Mouse (Mus musculus) kidney, postnatal 10 days (tissue): ENCODE data around the gene Snrnp48.

Experiments
- DNase-seq: peaks from one replicate; pipeline ENCODE4 v3.0.0; 2021; ENCODE audit warnings: mixed read lengths

Gene Snrnp48

DNA sequence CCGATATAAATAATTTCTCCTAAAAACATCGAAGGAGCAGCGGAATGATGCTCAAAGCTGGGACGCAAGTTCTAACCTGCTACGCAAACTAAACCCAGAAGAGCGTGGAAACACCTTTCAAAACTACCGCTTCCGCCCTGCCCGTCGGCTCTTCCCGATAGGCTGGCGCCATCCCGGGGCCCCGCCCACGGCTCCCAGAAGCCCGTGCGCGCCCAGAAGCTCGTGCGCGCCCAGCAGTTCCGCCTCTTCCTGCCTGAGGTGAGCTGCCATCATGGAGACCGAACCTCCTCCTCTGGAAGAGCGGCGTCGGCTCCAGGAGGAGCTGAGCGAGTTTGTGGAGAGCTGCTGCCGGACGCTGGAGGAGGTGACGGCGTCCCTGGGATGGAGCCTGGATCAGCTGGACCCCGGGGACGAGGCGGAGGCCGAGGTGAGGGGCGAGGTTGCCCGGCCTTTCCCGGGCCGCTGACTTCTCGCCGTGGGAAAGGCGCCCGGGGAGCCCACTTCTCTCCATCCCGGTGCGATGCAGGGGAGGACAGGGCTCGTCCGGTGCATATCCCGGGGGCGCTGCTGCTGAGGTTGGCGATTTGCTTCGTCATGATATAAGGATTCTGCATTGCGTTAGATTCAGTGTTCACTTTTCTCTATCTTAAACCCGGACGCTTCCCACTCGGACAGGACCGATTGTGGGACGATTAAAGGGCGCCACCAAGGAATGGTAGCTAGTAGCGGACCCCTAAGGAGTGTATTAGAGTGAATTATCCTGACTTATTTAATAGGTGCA lies at the start of gene Snrnp48:
Snrnp48 (plus strand) TSS at position 237 of the 781 bp plus-strand sequence.
- DNase-seq: peak; percentile 93

DNA sequence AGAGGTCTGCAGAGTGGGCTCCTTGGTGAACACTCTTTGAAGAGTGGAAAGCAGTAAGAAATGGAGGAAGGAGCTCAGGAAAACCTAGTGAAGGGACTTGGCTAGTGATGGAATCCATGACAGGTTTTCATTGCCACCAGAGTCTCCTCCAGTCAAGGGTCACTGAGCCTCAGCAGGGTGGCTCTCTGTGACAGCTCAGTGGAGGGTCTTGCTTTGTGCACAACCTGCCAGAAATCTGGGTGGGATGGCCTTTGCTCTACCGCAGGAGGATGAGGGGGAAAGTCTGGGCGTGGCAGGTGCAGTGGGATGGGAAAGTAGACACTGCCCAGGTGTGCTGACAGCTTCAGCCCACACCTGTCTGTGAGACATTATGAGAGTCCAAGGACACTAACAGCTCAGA lies 49.2 kb upstream of the Snrnp48 start:
- no peak for DNase-seq

DNA sequence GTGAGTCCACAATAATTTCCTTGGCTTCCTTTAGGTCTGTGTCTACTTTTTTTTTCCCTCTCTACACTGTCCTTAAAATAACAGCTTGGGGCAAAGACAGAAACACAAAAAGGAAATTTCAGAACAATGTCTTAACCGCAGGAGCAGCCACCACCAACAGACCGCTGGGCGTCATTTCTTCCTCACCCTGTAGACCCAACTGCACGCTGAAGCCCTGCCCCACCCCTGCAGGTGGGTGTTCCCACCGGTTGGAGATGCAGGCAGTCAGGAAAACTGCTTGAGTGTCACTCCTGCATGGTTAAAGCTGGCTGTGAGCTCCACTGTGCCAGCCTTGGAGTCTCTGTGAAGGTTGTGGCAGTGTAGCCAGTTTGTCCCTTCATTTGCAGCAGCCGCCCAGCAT lies 47.1 kb upstream of the Snrnp48 start:
- DNase-seq: no peak

DNA sequence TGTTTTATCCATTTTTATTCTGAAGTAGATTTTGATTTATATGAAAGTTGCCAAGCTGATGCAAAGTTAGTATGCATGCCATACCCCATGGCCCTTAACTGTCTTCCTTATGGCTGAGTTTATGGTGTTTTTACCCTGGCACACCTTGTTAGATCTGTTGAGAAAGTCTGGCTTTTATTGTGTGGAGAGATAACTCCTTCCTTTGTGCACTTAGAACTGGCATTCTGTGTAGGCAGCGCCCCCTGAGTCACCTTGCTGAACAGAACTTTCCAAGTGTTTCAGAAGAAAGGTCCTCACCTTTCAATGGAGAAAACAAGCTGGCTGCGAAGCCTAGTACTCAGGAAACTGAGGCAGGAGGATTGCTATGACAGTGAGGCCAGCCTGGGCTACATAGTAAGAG lies 42.7 kb upstream of the Snrnp48 start:
- DNase-seq: no peak

DNA sequence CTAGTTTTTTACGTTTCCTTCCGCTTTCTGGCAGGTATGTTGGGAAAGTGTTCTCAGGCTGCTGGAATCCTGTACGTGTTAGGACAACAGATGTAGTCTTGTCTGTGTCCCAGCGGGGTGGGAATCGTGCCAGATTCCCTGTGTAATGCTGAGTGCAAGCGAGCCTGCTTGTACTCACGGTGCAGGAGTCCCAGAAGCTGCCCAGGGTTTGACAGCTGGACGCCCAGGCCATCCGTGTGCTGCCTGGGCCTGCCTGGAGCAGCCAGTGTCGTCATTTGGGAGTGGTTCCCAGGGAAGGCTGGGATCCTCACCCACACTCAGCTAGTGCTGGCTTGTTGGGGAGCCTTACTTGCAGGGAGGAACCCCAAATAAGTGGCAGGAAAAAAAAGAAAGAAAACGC lies 42.1 kb upstream of the Snrnp48 start:
- DNase-seq: peak; percentile 60

DNA sequence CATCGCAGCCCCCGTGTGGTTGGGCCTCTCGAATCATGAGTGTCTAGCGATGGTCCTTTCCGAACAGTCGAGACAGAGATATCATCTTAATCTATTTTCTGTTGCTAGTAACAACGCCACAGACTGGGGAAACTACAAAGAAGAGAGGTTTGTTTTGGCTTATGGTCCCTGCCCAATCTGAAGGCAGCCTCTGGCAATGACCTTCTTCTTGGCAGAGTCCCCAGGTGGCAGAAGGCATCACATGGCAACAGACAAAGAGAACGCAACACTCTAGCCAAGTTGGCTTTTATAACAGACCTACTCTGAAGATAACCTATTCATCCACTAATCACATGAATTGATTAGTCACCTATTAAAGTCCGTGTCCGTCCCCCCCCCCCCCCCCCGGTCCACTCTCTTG lies 39.8 kb upstream of the Snrnp48 start:
- DNase-seq: no peak

DNA sequence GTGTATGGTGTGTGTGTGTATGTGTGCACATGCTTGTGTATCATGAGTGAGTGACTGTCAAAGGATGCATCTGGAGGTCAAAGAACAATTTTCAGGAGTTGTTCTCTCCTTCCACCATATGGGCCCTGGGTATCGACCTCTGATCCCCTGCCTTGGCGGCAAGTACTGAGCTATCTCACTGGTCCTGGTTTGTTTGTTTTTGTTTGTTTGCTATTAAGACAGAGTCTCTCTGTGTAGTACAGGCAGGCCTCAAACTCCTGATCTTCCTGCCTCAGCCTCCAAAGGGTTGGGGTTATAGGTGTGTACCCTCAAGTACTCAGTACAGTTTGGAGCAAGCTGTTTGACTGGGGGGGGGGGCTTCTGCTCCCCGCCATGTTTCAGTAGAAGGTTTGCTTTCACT lies 37.7 kb upstream of the Snrnp48 start:
- DNase-seq: no peak

DNA sequence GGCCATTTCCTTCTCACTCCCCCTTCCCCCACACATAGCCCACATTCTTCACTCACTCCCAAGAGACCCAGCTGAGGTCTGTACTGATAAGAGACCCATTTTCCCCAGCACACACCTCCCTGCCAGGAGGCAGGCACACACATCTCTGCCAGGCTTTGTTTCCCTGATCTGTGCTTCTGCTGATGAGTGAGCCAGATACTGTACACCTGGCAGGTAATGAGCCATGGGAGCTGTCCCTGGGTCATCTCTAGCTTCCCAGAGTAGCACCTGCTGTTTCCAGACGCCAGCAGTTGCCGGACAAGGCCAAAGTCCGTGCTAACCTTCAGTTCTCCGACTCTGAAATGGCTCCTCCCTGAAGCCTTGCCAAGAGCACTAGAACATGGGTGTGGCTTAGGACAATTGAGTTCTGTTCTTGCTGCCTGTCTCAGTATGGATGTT lies 34.0 kb upstream of the Snrnp48 start:
- peak; percentile 16 for DNase-seq

DNA sequence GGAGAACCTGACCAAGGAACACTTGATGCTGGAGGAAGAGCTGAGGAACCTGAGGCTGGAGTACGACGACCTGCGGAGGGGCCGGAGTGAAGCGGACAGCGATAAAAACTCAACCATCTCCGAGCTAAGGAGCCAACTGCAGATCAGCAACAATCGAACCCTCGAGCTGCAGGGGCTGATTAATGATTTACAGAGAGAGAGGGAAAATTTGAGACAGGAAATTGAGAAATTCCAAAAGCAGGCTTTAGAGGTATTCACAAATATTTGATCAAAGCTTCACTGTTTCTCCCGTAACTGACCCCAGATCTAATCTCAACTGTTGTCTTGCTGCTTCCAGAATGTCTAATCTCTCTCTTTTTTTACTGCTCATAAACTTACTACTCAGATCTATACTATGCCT lies 11.3 kb upstream of the Snrnp48 start:
- DNase-seq: no peak

DNA sequence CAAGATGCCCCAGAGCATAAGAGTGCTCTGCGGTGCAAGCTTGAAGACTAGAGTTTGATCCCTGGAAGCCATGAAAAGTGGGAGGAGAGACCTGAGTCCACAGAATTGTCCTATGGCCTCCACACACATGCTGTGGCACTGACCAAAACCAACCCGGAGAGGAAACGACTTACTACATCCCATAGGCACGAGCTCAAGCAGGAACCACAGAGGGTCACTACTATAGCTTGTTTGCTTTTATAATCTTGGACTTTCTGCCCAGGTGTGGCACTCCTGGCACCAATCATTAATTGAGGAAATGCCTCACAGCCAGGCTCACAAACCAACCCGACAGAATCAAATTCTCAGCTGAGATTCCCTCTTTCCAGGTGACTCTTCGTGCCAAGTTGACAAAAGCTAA lies 3.3 kb upstream of the Snrnp48 start:
- no peak for DNase-seq

DNA sequence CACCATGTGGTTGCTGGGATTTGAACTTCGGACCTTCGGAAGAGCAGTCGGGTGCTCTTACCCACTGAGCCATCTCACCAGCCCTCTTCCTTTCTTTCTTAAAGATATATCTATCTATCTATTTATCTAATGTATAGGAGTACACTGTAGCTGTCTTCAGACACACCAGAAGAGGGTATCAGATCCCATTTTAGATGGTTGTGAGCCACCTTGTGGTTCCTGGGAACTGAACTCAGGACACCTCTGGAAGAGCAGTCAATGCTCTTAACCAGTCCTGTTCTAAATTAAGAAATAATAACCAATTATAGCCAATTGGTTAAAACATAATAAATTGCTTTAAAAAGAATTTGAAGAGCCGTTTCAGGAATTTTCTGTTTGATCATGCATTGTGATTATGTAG lies 567 bp upstream of the Snrnp48 start:
- DNase-seq: no peak

DNA sequence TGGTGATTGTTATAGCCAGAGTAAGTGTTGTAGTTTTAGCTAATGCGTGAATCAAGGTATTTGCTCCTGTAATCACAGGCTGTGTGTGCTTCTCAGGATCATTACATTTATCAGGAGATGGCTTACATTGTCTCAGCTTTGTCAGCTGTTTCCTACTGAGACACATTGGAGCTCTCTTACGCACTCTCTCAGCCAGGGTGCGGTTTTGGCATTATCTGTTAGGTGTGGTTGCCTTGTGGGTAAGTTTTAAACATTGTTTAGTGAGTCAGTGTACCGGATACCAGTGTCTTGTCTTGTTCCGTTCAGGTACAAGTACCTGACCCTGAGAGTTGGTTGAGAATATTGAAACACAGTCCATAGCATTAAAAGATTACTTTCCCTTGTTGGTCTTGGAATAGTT lies 6.4 kb downstream of the Snrnp48 start:
- no peak for DNase-seq

DNA sequence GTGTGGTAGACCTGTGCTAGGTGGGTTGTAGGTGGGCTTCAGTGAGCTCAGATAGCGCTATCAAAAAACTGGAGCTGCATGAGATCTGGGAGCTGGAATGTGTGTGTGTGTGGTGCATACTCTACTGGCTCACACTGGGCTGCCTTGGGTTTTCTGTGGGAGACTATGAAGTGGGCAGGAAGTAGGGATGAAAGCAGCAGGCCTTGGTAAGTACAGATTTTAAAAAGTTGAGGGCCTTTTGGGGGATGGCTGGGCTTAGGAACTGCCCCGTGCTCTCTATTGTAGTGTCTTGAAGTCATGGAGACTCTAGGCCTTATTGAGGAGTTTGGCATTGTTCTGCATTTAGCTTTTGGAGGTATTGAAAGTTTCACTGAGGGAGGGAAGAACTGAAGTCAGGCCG lies 13.9 kb downstream of the Snrnp48 start:
- DNase-seq: no peak

DNA sequence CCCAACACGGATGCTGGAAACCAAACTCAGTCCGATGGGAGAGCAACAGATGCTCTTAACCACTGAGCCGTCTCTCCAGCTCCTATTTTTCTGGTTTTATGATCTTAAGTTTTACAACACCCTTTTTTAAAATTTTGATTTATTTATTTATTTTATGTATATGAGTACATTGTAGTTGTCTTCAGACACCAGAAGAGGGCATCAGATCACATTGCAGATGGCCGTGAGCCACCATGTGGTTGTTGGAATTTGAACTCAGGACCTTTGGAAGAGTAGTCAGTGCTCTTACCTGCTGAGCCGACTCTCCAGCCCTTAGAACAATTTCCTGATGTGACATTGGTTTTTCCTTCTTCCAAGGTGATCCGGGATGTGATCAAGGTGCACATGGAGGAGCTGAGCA lies 15.6 kb downstream of the Snrnp48 start:
- no peak for DNase-seq

DNA sequence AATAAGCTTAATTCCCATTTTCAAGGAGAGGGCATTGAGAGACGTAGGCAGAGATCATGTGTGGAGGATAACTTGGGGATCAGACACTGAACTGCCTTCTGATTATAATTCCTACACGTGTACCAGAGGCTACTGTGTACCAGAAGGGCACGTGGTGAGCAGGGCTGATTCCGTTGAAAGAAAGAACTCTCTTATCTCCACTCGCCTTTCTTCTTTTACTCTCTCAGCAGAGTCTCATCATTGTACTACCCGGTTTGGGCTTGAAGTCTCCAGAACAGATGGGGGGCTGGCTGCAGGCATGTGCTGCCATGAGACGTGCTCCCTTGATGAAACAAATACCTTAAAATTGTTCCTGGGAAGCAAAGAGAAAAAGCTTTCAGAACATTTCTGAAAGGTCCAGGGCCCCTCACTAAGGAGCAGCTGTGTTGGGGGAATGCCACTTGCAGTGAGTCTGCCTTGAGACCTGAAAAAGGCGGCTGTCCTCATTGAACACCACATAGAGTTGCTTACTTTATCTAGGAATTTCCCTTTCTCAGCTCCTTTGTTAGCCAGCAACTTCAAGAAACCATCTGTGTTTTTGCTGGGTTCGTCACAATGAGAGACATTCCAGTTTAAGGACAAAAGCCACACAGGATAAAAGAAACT lies 25.6 kb downstream of the Snrnp48 start:
- no peak for DNase-seq

DNA sequence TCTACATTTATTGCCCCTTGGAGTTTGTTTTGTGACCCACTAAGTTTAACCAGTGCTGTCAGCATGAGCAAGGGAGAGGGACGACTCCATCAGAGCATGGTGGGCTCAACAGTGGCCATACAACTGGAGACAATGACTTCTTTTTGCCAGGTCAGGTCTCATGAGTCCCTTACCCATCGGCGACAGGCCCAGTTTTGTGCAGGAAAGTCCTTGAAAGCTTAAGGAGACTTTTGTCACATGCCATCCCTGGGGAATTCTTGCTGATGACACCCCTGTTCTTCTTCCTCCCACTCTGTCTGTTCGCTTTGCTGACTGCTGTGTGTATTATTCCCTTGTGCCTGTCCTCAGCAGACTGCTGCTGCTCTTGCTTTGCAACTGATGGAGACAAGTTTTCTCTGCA lies 27.7 kb downstream of the Snrnp48 start:
- no peak for DNase-seq

DNA sequence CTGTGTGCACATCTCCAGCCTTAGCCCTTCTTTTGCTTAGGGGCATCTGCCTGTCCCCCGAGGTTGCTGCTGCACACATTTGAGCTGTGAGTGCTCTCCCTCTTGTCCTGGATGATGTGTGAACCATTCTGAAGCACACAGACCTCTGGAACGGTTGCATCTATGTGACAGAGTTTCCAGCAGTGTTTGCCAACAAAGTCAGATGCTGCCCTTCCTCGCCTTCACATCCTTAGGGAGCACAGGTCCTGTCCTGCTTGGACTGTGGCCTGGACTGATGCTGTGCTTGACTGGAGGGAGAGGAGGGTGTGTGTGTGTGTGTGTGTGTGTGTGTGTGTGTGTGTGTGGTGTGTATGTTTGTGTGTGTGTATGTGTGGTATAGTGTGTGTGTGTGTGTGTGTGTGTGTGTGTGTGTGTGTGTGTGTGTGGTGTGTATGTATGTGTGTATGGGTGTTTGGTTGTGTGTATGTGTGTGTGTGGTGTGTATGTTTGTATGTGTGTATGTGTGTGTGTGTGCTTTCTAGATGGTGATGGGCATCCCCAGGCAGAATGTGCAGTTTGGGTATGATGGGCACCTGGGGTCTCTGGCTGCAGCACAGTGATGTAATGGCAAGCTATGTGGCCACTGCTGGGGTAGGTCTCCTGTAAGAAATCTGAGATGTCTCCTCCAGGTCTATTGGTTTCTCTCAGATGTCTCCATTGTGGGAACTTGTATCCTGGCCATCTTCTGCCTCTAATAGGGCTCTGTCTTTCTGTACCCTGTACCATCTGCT lies 28.3 kb downstream of the Snrnp48 start:
- peak; percentile 22 for DNase-seq

DNA sequence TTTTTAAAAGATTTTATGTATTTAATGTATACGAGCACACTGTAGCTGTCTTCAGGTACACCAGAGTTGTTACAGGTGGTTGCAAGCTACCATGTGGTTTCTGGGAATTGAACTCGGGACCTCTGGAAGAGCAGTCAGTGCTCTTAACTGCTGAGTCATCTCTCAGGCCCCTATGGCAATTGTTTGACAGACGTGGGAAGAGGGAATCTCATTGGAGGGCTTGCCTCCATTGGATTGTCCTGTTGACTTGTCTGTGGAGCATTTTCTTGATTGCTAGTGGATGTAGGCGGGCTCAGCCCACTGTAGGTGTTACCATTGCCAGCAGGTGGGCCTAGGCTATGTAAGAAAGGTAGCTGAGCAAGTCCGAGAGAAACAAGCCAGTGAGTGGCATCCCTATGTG lies 29.9 kb downstream of the Snrnp48 start:
- DNase-seq: no peak

DNA sequence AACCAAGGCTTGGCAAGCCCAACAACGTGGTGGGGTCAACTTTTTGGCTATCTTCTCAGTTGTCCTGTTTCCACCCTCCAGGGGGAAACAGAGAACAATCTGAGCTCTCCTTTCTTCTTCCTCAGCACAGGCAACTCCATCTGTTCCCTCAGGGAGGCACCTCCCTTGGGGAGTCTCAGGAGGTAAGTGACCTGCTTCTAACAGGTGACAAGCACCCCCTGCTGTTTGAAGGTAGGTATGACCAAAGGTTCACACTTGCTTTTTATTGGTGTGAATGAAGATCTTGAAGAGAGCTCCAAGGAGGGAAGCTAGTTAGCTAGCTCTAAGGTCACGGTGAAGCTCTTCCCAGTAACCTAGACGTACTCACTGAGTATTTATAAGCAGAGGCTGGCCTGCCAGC lies 30.6 kb downstream of the Snrnp48 start:
- DNase-seq: no peak

DNA sequence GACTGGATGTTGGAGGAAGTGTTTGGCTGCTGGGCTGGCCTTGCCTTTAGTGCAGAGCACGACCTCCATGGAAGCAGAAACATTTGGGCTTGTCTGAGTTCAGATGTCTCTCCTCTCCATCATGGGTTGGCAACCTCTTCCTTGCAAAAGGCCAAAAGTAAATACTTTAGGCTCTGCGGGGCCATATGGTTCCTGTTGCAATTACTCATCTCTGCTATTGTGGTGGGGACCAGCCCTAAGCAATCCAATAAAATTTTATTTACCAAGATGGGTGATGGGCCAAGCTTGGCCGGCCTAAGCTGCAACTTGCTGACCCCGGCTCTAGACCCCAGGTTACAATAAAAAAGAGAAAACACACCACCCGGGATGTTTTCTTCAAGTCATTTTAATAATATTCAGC lies 43.4 kb downstream of the Snrnp48 start:
- DNase-seq: peak; percentile 65

DNA sequence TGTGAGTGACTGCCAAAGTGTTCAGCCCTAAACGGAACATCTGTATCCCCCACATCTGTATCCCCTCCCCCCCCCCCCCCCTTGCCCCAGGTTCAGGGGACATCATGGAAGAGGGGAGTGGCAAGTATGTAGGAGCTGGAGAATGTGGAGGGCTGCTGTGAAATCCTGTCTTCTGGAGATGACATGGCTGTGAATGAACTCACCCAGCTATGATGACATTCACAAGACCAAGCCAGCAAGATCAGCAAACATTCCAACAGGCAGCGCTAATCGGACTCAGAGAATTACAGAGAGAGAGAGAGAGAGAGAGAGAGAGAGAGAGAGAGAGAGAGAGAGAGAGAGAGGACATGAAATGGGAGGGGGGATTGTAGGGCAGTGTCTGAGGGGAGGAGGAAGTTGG lies 46.5 kb downstream of the Snrnp48 start:
- no peak for DNase-seq

DNA sequence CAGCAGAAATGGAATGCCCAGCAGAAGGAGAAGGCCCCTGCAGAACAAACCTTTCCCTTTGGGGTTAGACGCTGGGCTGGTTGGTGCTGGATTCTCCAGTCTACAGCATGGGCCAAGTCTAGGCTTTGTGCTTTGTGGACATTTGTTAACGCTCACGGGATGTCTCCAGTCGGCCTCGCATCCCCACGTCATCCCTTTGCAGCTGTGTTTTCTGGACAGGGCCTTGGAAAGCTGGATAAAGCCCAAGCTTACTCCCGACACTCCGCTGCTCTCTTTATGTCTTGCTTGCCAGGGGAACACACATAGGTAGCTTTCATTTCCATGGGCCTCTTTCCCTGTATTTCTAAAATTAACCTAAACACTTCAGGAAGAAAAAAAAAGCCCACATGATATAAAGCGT lies 49.0 kb downstream of the Snrnp48 start:
- DNase-seq: peak; percentile 69

DNA sequence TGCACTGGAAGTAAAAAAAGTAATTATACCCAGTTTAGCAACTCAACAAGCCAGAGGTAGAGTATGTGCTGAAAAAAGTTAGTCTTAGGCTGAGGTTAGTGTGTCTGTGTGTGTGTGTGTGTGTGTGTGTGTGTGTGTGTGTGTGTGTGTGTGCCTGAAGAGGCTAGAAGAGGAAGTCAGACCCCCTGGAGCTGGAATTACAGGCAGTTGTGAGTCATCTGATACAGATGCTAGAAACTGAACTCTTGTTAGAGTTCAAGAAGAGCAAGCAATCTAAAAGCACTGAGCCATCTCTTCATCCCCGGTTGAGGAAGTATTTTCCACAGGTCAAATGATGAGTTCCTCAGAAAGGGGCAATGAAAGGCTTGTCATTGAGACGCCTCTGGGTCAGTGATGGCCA lies 54.2 kb downstream of the Snrnp48 start:
- DNase-seq: no peak
